Mouse (Mus musculus): Measurements from ENCODE around the gene Hoxc12. TPM values are rescaled to one million over a fixed set of nuclear protein-coding genes. Genes with fewer than 3 reads are reported as not detected.

Gene Hoxc12
- polyA plus RNA-seq, 1 experiment from 2014 or later: 3.9 TPM

DNA sequence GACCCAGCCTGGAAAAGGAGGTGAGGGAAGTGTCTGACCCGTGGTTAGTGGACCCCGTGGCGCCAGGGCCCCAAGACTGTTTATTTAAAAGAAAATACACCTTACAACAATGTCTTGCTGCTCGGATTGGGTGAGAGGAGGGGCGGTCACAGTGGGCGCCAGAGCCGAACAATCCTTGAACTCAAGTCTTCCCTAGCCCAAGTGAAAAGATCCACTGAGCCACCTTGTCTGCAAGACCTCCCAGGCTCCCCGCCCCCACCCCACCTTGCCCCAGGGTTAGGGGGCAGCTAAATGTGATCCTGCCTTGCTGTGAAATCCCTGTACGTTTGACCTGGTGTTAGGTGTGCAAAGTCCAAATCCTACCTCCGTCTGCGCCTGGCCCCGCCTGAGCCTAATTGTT lies 20.3 kb downstream of the Hoxc12 start:
- Histone ChIP-seq H3K9ac (no peak overlapping the region), H3K36me3 (no peaks in the 10 kb centered on the region), H3K27ac (no peak overlapping the region), H3K4me2 (peak overlapping the region; percentile 43), H3K27me3 (peaks cover 83% of the 10 kb centered on the region), H3K4me3 (peak overlapping the region; percentile 45), H3K4me1 (peaks cover 28% of the 10 kb centered on the region), H3K9me3 (no peaks in the 10 kb centered on the region)
- WGBS: 5% methylated on average over 12 of the region's 12 CpGs
- ATAC-seq (ENCODE audit: insufficient number of reproducible peaks, low FRiP score, low TSS enrichment, low read depth): no peak

GRCm38 (mm10) chr15:102959663-102960191 lies 23.2 kb downstream of the Hoxc12 start:
- no peak overlapping the region for H3K9ac ChIP-seq

GRCm38 (mm10) chr15:102961728-102962127 lies 25.2 kb downstream of the Hoxc12 start:
- Histone ChIP-seq H3K9me3 (no peaks in the 10 kb centered on the region), H3K9ac (no peak overlapping the region), H3K4me2 (no peak overlapping the region), H3K4me3 (no peak overlapping the region), H3K27ac (no peak overlapping the region), H3K36me3 (no peaks in the 10 kb centered on the region), H3K27me3 (peaks cover 82% of the 10 kb centered on the region), H3K4me1 (peaks cover 25% of the 10 kb centered on the region)
- no peak for ATAC-seq (ENCODE audit: insufficient number of reproducible peaks, low FRiP score, low TSS enrichment, low read depth)
- WGBS: 7% methylated on average over 6 of the region's 6 CpGs

More at GRCm38 (mm10) chr15:102959663-102960191, 23.2 kb downstream of the Hoxc12 start:
- no peaks in the 10 kb centered on the region for H3K9me3 ChIP-seq
- H3K4me3 ChIP-seq: peak overlapping the region; percentile 9
- H3K27ac ChIP-seq: peak overlapping the region; percentile 67
- H3K36me3 ChIP-seq: no peaks in the 10 kb centered on the region
- peaks cover 25% of the 10 kb centered on the region for H3K4me1 ChIP-seq
- ATAC-seq (ENCODE audit: insufficient number of reproducible peaks, low FRiP score, low TSS enrichment, low read depth): no peak
- H3K27me3 ChIP-seq: peaks cover 79% of the 10 kb centered on the region
- peak overlapping the region; percentile 30 for H3K4me2 ChIP-seq
- 1% methylated on average over 13 of the region's 13 CpGs for WGBS

DNA sequence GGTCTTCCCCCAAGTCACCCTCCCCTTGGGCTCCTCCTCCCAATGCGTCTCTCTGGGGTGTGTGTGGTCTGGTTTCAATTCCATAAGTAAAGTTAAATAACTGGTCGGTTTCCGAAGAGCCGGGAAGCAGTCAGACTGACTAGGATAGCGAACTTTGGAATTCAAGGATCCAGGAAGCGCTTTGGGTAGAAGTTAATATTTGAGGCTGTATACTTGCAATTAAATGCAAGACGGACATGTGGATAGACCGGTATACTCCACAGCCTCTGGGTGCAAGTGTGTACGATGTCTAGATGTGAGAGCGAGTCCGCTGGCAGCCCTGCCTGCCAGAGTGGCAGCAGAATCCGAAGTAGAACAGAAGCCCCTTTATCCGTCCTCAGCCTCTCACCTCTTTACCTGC lies 25.9 kb downstream of the Hoxc12 start:
- Histone ChIP-seq H3K4me2 (no peak overlapping the region), H3K36me3 (no peaks in the 10 kb centered on the region), H3K27me3 (peaks cover 82% of the 10 kb centered on the region), H3K9me3 (no peaks in the 10 kb centered on the region), H3K4me3 (0 out of 2 replicates have a peak overlapping the region, but pooled peaks have one; percentile 0), H3K4me1 (peaks cover 28% of the 10 kb centered on the region), H3K27ac (no peak overlapping the region; the same call in 1 of the 2 replicates), H3K9ac (no peak overlapping the region)
- ATAC-seq (ENCODE audit: insufficient number of reproducible peaks, low FRiP score, low TSS enrichment, low read depth): no peak
- 4% methylated on average over 13 of the region's 13 CpGs for WGBS

DNA sequence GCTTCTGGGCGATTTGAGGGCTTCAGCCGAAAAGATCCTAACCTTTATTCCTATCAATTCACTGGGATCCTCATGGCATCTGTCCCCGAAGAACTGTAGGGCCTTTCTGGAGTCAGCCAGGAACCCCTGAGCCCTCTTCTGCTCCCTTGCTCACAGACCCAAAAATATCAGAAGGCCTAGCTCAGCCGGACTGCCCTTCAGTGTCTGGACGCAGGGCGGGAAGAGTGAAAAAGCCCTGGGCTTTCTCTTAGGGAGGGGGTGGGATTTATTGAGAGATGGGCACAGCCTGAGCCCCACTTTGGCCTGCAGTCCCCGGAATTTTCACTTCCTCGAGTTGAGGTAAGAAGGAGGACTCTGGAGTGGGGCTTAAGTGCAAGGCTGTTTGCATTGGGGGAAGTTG lies 26.7 kb downstream of the Hoxc12 start:
- Histone ChIP-seq H3K4me1 (peaks cover 28% of the 10 kb centered on the region), H3K36me3 (no peaks in the 10 kb centered on the region), H3K4me3 (no peak overlapping the region), H3K9me3 (no peaks in the 10 kb centered on the region), H3K27me3 (peaks cover 81% of the 10 kb centered on the region), H3K9ac (no peak overlapping the region), H3K4me2 (peak overlapping the region; percentile 34), H3K27ac (no peak overlapping the region)
- WGBS: 14% methylated on average over 8 of the region's 8 CpGs
- no peak for ATAC-seq (ENCODE audit: insufficient number of reproducible peaks, low FRiP score, low TSS enrichment, low read depth)

DNA sequence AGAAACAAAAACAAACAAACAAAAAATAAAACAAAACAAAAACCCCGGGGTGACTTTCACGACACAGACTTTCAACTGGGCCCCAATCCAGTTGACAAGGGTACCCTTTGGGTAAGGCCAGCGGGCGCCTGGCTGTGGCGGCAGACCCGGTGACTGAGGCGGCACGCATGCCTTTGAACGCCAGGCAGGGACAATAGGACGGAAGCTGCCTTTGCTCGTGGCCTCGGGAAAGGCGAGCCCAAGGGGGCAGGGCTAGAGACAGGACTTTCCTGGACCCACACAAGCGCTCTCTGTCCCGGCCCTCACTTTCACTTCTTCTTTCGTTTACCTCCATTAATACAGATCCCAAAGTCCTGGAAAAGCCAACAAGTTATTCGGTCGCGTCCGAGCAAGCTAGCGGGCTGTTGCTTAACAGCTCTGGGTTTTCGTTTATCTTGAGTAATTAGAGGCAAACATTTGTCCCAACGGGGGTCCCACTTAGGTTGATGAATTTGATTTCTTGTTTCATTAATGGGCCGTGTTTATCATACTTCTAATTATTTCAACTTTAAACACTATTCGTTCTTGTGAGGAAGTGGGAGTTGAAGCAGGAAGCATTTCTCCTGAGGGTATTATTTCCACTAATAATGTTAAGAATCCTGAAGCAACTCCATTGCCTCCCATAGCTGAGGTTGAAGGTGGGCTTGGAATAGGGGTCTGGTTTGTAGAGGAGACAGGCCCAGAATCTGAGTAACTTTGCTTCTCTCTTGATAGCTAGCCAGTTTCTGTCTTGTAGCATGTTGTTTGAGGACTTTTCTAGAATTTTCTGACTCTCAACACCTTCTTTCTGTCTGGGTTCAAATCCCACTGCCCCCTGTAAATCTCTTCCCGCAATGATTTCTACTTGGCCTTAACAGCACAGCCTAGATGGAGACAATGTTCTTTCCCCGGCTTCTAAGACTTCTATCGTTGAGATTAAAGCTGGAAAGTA lies 27.4 kb downstream of the Hoxc12 start:
- 4% methylated on average over 28 of the region's 28 CpGs for WGBS
- no peak for ATAC-seq (ENCODE audit: insufficient number of reproducible peaks, low FRiP score, low TSS enrichment, low read depth)
- no peaks in the 10 kb centered on the region for H3K9me3 ChIP-seq
- no peak overlapping the region for H3K27ac ChIP-seq
- H3K9ac ChIP-seq: no peak overlapping the region
- H3K4me2 ChIP-seq: peak overlapping the region; percentile 34
- peaks cover 86% of the 10 kb centered on the region for H3K27me3 ChIP-seq
- peak overlapping the region; percentile 14; the same call in 1 of the 2 replicates for H3K4me3 ChIP-seq
- no peaks in the 10 kb centered on the region for H3K36me3 ChIP-seq
- H3K4me1 ChIP-seq: peaks cover 28% of the 10 kb centered on the region

GRCm38 (mm10) chr15:102965003-102965891 lies 28.7 kb downstream of the Hoxc12 start:
- H3K9me3 ChIP-seq: no peaks in the 10 kb centered on the region
- H3K4me3 ChIP-seq: peak overlapping the region; percentile 37; the same call in 1 of the 2 replicates
- WGBS: 10% methylated on average over 26 of the region's 26 CpGs
- H3K27me3 ChIP-seq: peaks cover 88% of the 10 kb centered on the region
- no peaks in the 10 kb centered on the region for H3K36me3 ChIP-seq
- peak overlapping the region; percentile 38; the same call in 1 of the 2 replicates for H3K27ac ChIP-seq
- peak overlapping the region; percentile 48 for H3K4me2 ChIP-seq
- no peak overlapping the region for H3K9ac ChIP-seq
- H3K4me1 ChIP-seq: peaks cover 20% of the 10 kb centered on the region
- no peak for ATAC-seq (ENCODE audit: insufficient number of reproducible peaks, low FRiP score, low TSS enrichment, low read depth)

DNA sequence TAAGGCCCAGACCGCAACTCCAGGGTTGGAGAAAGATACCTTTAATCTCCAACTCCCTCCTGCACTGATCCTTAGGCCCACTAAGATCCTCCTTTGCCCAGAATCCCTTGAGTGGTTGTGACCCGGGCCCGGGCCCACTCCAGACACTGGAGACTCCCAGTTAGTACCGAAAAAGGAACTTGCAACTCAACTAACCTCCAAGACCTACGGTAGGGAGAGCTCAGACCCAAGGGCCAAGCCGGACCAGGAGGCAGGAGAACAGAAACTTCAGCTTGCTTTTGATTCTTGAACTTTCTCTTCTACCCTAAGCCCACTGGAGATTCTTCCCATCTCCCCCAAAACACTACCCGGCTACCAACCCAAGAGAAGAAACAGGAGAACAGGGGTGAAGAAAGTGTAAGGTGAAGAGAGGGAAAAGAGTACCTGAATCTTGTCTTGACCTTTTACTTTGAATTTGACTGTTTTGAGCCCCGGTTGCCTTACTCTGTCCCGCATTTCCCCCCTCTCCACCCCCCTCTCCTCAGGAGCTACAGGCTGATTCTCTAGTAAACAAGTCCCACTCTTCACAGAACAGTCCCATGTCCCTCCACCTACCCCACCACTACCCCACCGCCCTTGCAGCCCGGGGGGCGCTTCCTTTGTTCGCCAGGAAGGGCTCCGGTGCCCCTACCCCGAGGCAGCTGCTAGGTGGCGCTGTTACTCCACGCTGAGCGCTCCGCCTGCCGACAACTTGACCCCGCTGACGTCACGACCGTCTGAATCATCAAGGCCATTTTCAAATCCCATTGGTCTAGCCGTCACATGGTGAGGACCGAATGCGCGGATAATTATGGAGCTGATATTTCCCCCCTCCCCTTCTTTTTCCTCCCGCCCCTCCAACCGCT lies 29.6 kb downstream of the Hoxc12 start:
- Histone ChIP-seq H3K9ac (no peak overlapping the region), H3K9me3 (no peaks in the 10 kb centered on the region), H3K4me2 (peak overlapping the region; percentile 48), H3K4me3 (peak overlapping the region; percentile 37), H3K36me3 (no peaks in the 10 kb centered on the region), H3K27me3 (peaks cover 90% of the 10 kb centered on the region), H3K27ac (0 out of 2 replicates have a peak overlapping the region, but pooled peaks have one; percentile 33), H3K4me1 (peaks cover 18% of the 10 kb centered on the region)
- WGBS: 6% methylated on average over 29 of the region's 30 CpGs
- peak; percentile 62 for ATAC-seq (ENCODE audit: insufficient number of reproducible peaks, low FRiP score, low TSS enrichment, low read depth)

- Histone ChIP-seq H3K4me3 (peak within 1 kb of the TSS; percentile 37), H3K4me2 (peak within 1 kb of the TSS; percentile 48), H3K36me3 (no peaks in the 10 kb centered on the region), H3K9me3 (no peaks in the 10 kb centered on the region), H3K27me3 (peaks cover 91% of the 10 kb centered on the region), H3K9ac (no peak within 1 kb of the TSS), H3K27ac (peak within 1 kb of the TSS; percentile 51), H3K4me1 (peaks cover 18% of the 10 kb centered on the region)
- peak; percentile 60 for ATAC-seq (ENCODE audit: insufficient number of reproducible peaks, low FRiP score, low TSS enrichment, low read depth)
- WGBS: 1% methylated on average over 27 of the region's 27 CpGs
These were observed 30.3 kb downstream of the Hoxc12 start, which contains the start of gene Hoxc10 for GRCm38 (mm10) chr15:102966776-102967311. Gene Hoxc10 (plus strand): TSS chr15:102966796.

GRCm38 (mm10) chr15:102967312-102967510 lies 30.7 kb downstream of the Hoxc12 start, which contains the start of gene Hoxc5:
Gene Hoxc5 (plus strand): TSS chr15:102967443.
- ATAC-seq (ENCODE audit: insufficient number of reproducible peaks, low FRiP score, low TSS enrichment, low read depth): no peak
- Histone ChIP-seq H3K4me2 (peak within 1 kb of the TSS; percentile 48), H3K27ac (peak within 1 kb of the TSS; percentile 51; the same call in 1 of the 2 replicates), H3K27me3 (peaks cover 94% of the 10 kb centered on the region), H3K9ac (no peak within 1 kb of the TSS), H3K36me3 (no peaks in the 10 kb centered on the region), H3K4me3 (peak within 1 kb of the TSS; percentile 37), H3K9me3 (no peaks in the 10 kb centered on the region), H3K4me1 (peaks cover 18% of the 10 kb centered on the region)
- WGBS: 6% methylated on average over 12 of the region's 12 CpGs

Data from limb, embryonic 15.5 days (tissue).